Comparison of ENCODE assay signal across 8 mouse cellular contexts in genomic region chr11:115297214-115297826, GRCm38 (mm10). TPM values are rescaled to one million over a fixed set of nuclear protein-coding genes. Genes with fewer than 3 reads are reported as not detected.
A peak's percentile ranks its signal among the peaks of the same experiment; 100 is the strongest.
DNase-seq lines count a peak whose midpoint lies in the region; ATAC-seq and TF ChIP-seq lines count a peak whose summit lies in the region.

Fads6 (minus strand) TSS chr11:115297663.

- H3K79me2 ChIP-seq in heart, adult 2 months (replicated peaks; ENCODE audit: control insufficient read depth, insufficient read depth, low read length), result no peaks in the 10 kb centered on the region

- H3K4me2 ChIP-seq in limb, embryonic 11.5 days (ENCODE audit: low read depth, severe bottlenecking), result peak within 1 kb of the TSS; percentile 90
- peak within 1 kb of the TSS; percentile 83 for H3K4me2 ChIP-seq in midbrain, embryonic 11.5 days
- H3K4me2 ChIP-seq in stomach, embryonic 14.5 days (replicated peaks; ENCODE audit: low read depth, low read length), result peak within 1 kb of the TSS; percentile 75

- no peaks in the 10 kb centered on the region for H3K27me3 ChIP-seq in spleen, adult 2 months (ENCODE audit: control insufficient read depth, insufficient read depth, low read length)
- H3K27me3 ChIP-seq in heart, adult 2 months (ENCODE audit: control insufficient read depth, insufficient read depth, low read length), result 0 out of 2 replicates have a peak, but pooled peaks cover 3% of the 10 kb centered on the region
- H3K27me3 ChIP-seq in limb, embryonic 11.5 days (ENCODE audit: control insufficient read depth, insufficient read depth, low read length), result peaks cover 21% of the 10 kb centered on the region
- H3K27me3 ChIP-seq in midbrain, embryonic 11.5 days (ENCODE audit: control insufficient read depth, insufficient read depth, low read length), result 0 out of 2 replicates have a peak, but pooled peaks cover 5% of the 10 kb centered on the region
- H3K27me3 ChIP-seq in stomach, embryonic 14.5 days (ENCODE audit: control insufficient read depth, insufficient read depth, low read length), result no peaks in the 10 kb centered on the region

- TF ChIP-seq CTCF in spleen, adult 2 months (IDR thresholded peaks at IDR 0.05; ENCODE audit: extremely low read depth, insufficient read depth, insufficient read length, insufficient replicate concordance), result peak; percentile 16; the same call in 1 of the 2 replicates
- peak; percentile 48 for TF ChIP-seq CTCF in heart, adult 2 months (IDR thresholded peaks at IDR 0.05)

- DNase-seq in spleen, adult 2 months (ENCODE audit: low read depth in 1 of 2, low spot score in 2 of 2), result peak; percentile 22 to 27
- DNase-seq in spleen, postnatal 14 days (ENCODE audit: low spot score in 2 of 2), result no peak
- DNase-seq in embryo, embryonic 9.5 days (ENCODE audit: extremely low spot score), result peak; percentile 55
- peak; percentile 66 to 71 for DNase-seq in heart, adult 2 months
- peak; percentile 76 for DNase-seq in kidney, adult 18-20 months
- DNase-seq in limb, embryonic 11.5 days (ENCODE audit: low spot score), result peak; percentile 61
- DNase-seq in midbrain, embryonic 11.5 days (ENCODE audit: low spot score, missing footprints), result peak; percentile 92

- H3K36me3 ChIP-seq in spleen, adult 2 months (ENCODE audit: control insufficient read depth, insufficient read depth, low read length), result no peaks in the 10 kb centered on the region
- H3K36me3 ChIP-seq in heart, adult 2 months (ENCODE audit: control insufficient read depth, insufficient read depth, low read length), result no peaks in the 10 kb centered on the region
- H3K36me3 ChIP-seq in limb, embryonic 11.5 days (ENCODE audit: control insufficient read depth, insufficient read depth, low read length), result no peaks in the 10 kb centered on the region
- H3K36me3 ChIP-seq in midbrain, embryonic 11.5 days (ENCODE audit: control insufficient read depth, insufficient read depth, low read length), result no peaks in the 10 kb centered on the region
- no peaks in the 10 kb centered on the region for H3K36me3 ChIP-seq in stomach, embryonic 14.5 days (ENCODE audit: control insufficient read depth, insufficient read depth, low read length)

- no peaks in the 10 kb centered on the region for H3K4me1 ChIP-seq in spleen, adult 2 months (ENCODE audit: control insufficient read depth, insufficient read depth, insufficient read length)
- H3K4me1 ChIP-seq in heart, adult 2 months (ENCODE audit: control insufficient read depth, insufficient read depth, low read length), result no peaks in the 10 kb centered on the region
- H3K4me1 ChIP-seq in limb, embryonic 11.5 days (ENCODE audit: control insufficient read depth, insufficient read depth, low read length), result peaks cover 9% of the 10 kb centered on the region
- no peaks in the 10 kb centered on the region for H3K4me1 ChIP-seq in midbrain, embryonic 11.5 days (ENCODE audit: control insufficient read depth, insufficient read depth, low read length)
- H3K4me1 ChIP-seq in stomach, embryonic 14.5 days (ENCODE audit: control insufficient read depth, insufficient read depth, low read length), result 0 out of 2 replicates have a peak, but pooled peaks cover 3% of the 10 kb centered on the region

- 2% methylated on average over 44 of the region's 44 CpGs for WGBS in spleen, adult 2 months
- WGBS in heart, adult 2 months, result under 1% methylated on average over 43 of the region's 44 CpGs
- 1% methylated on average over 43 of the region's 44 CpGs for WGBS in limb, embryonic 11.5 days
- WGBS in midbrain, embryonic 11.5 days, result 1% methylated on average over 43 of the region's 44 CpGs
- WGBS in stomach, embryonic 14.5 days, result under 1% methylated on average over 44 of the region's 44 CpGs

- H3K9me3 ChIP-seq in limb, embryonic 11.5 days (ENCODE audit: control insufficient read depth, low read length), result no peaks in the 10 kb centered on the region
- H3K9me3 ChIP-seq in midbrain, embryonic 11.5 days (ENCODE audit: control insufficient read depth, low read length), result no peaks in the 10 kb centered on the region
- H3K9me3 ChIP-seq in stomach, embryonic 14.5 days (ENCODE audit: control insufficient read depth, low read depth, low read length), result no peaks in the 10 kb centered on the region

- H3K4me3 ChIP-seq in spleen, adult 2 months (ENCODE audit: extremely low read depth, insufficient read depth, insufficient read length), result peak within 1 kb of the TSS; percentile 37; the same call in 1 of the 2 replicates
- H3K4me3 ChIP-seq in heart, adult 2 months, result peak within 1 kb of the TSS; percentile 59
- peak within 1 kb of the TSS; percentile 43 for H3K4me3 ChIP-seq in limb, embryonic 11.5 days (ENCODE audit: low read depth, low read length)
- peak within 1 kb of the TSS; percentile 44 for H3K4me3 ChIP-seq in midbrain, embryonic 11.5 days (ENCODE audit: low read depth, low read length)
- peak within 1 kb of the TSS; percentile 39 for H3K4me3 ChIP-seq in stomach, embryonic 14.5 days (ENCODE audit: low read depth, low read length)

- peak; percentile 21; the same call in 1 of the 2 replicates for ATAC-seq in limb, embryonic 11.5 days (ENCODE audit: insufficient number of reproducible peaks, low FRiP score, low TSS enrichment, low read depth)
- peak; percentile 70 for ATAC-seq in midbrain, embryonic 11.5 days (ENCODE audit: low FRiP score)
- peak; percentile 70 for ATAC-seq in stomach, embryonic 14.5 days (ENCODE audit: insufficient number of reproducible peaks, insufficient read depth, low FRiP score, low read depth)

- no peak within 1 kb of the TSS for H3K27ac ChIP-seq in spleen, adult 2 months (ENCODE audit: insufficient read depth, low read length)
- H3K27ac ChIP-seq in heart, adult 2 months, result no peak within 1 kb of the TSS
- H3K27ac ChIP-seq in limb, embryonic 11.5 days (replicated peaks; ENCODE audit: low read depth, low read length), result no peak within 1 kb of the TSS
- H3K27ac ChIP-seq in midbrain, embryonic 11.5 days (ENCODE audit: low read depth, low read length), result no peak within 1 kb of the TSS
- no peak within 1 kb of the TSS for H3K27ac ChIP-seq in stomach, embryonic 14.5 days (ENCODE audit: low read length)

- TF ChIP-seq POLR2A in spleen, adult 2 months (IDR thresholded peaks at IDR 0.05; ENCODE audit: low read depth, low read length), result no peak
- no peak for TF ChIP-seq POLR2A in heart, adult 2 months (IDR thresholded peaks at IDR 0.05; ENCODE audit: insufficient read depth, low read depth, low read length)

- TF ChIP-seq EP300 in heart, adult 2 months (IDR thresholded peaks at IDR 0.05; ENCODE audit: insufficient read depth, low read depth, low read length), result no peak

- intact Hi-C loops in heart, adult 2 months (cut with DNase I), result no loop called here

- peak within 1 kb of the TSS; percentile 10 for H3K9ac ChIP-seq in heart, adult 2 months (ENCODE audit: low read depth, low read length)
- H3K9ac ChIP-seq in limb, embryonic 11.5 days (ENCODE audit: low read length), result no peak within 1 kb of the TSS
- H3K9ac ChIP-seq in midbrain, embryonic 11.5 days (ENCODE audit: low read length), result peak within 1 kb of the TSS; percentile 64
- H3K9ac ChIP-seq in stomach, embryonic 14.5 days (replicated peaks; ENCODE audit: low read depth, low read length), result 0 out of 2 replicates have a peak within 1 kb of the TSS, but pooled peaks have one; percentile 21

RNA-seq across cellular contexts. Expression of gene Fads6, which starts in this region (rescaled TPM):
- 1.1 TPM in 2 replicates for polyA plus RNA-seq in spleen, adult 2 months (2012; rRNA removed)
- 1 to 10 TPM; 1.6 to 1.8 TPM for total RNA-seq in heart, adult 2 months (2021)
- polyA plus RNA-seq in heart, adult 2 months (2012; rRNA removed), result 1.9 and 2.0 TPM in 2 replicates
- polyA plus RNA-seq in limb, embryonic 11.5 days (2014; fragmentation: Nextera tagmentation; extraction: Ambion mirVana), result 0.04 and 0.11 TPM in 2 replicates
- 0.23 and 0.28 TPM in 2 replicates for polyA plus RNA-seq in midbrain, embryonic 11.5 days (2014; fragmentation: Nextera tagmentation; extraction: Ambion mirVana)
- 1.3 and 1.5 TPM in 2 replicates for polyA plus RNA-seq in stomach, embryonic 14.5 days (2014; fragmentation: Nextera tagmentation; extraction: Ambion mirVana)

Comparison
In these comparisons a context has a peak if more than half of its experiments do, and no peak if none do; other contexts are left out.
1. DNase-seq: peak in spleen, adult 2 months (2 of 2), embryo, embryonic 9.5 days (single experiment), heart, adult 2 months (2 of 2) and kidney, adult 18-20 months (single experiment); none in spleen, postnatal 14 days (0 of 2).
2. Peak in DNase-seq, ATAC-seq, H3K4me3 ChIP-seq and H3K4me2 ChIP-seq in limb, embryonic 11.5 days; RNA of the gene not detected or under 1 TPM.
3. Peak in DNase-seq, ATAC-seq, H3K4me3 ChIP-seq, H3K9ac ChIP-seq and H3K4me2 ChIP-seq in midbrain, embryonic 11.5 days; RNA of the gene not detected or under 1 TPM.
4. Peak in every context shown above with its lines, with median percentiles within 50 percentile points of each other: H3K4me3 ChIP-seq, ATAC-seq and H3K4me2 ChIP-seq.